Mouse (Mus musculus) intestine, embryonic 14.5 days (tissue): ENCODE results near the gene Astl. TPM values are rescaled to one million over a fixed set of nuclear protein-coding genes. Genes with fewer than 3 reads are reported as not detected.

Experiments
- ATAC-seq: fragments of 200-750 bp; cut with Nextera tagmentation; replicated peaks from 2 replicates; pipeline ENCODE4 v1.8.0; 2017; ENCODE audit warnings: low read depth, moderate number of reproducible peaks, moderate TSS enrichment, moderate library complexity; ENCODE audit not compliant: low FRiP score, low TSS enrichment
- DNase-seq: peaks from one replicate; pipeline ENCODE4 v3.0.0-alpha.2; 2018; ENCODE audit warnings: low spot score
- H3K27ac ChIP-seq: fragments of 300-500 bp; sonication (generic); 2 replicates; pipeline ENCODE4 v1.5.1; 2014; ENCODE audit warnings: low read depth, mild to moderate bottlenecking, control low read depth
- H3K27me3 ChIP-seq: fragments of 300-500 bp; sonication (generic); replicated peaks from 2 replicates; pipeline ENCODE4 v1.6.1; 2014; ENCODE audit warnings: low read length, control low read depth; ENCODE audit not compliant: control insufficient read depth, insufficient read depth
- H3K36me3 ChIP-seq: fragments of 300-500 bp; sonication (generic); 2 replicates; pipeline ENCODE4 v1.6.1; 2014; ENCODE audit warnings: low read length, control low read depth; ENCODE audit not compliant: control insufficient read depth, insufficient read depth
- H3K4me1 ChIP-seq: fragments of 300-500 bp; sonication (generic); replicated peaks from 2 replicates; pipeline ENCODE4 v1.6.1; 2014; ENCODE audit warnings: low read length, control low read depth, mixed read lengths; ENCODE audit not compliant: control insufficient read depth, insufficient read depth
- H3K4me2 ChIP-seq: fragments of 300-500 bp; sonication (generic); 2 replicates; pipeline ENCODE4 v1.6.1; 2014; ENCODE audit warnings: low read length
- H3K4me3 ChIP-seq: fragments of 300-500 bp; sonication (generic); 2 replicates; pipeline ENCODE4 v1.5.1; 2014; ENCODE audit warnings: low read depth, low read length, control low read depth, mixed read lengths
- H3K9ac ChIP-seq: fragments of 300-500 bp; sonication (generic); 2 replicates; pipeline ENCODE4 v1.6.1; 2014; ENCODE audit warnings: mild to moderate bottlenecking, low read length
- H3K9me3 ChIP-seq: fragments of 300-500 bp; sonication (generic); 2 replicates; pipeline ENCODE4 v1.6.1; 2016; ENCODE audit warnings: low read length, control low read depth; ENCODE audit not compliant: control insufficient read depth
- WGBS: fragments of 180-500 bp; shearing (Covaris S2); extraction: QIAGEN DNeasy Blood & Tissue Kit; methylation state at CpG from one replicate; pipeline ENCODE4 v1.1.7; 2014; 5-methylcytosine and 5-hydroxymethylcytosine counted together
- polyA plus RNA-seq: library from polyadenylated mRNA; unstranded; fragments of >200 nt; fragmentation: Nextera tagmentation; extraction: Ambion mirVana; gene quantifications from 2 replicates; pipeline ENCODE4 v1.2.1, GENCODE M21; 2014

The Astl gene
- polyA plus RNA-seq, 1 experiment from 2014 or later = not detected

DNA sequence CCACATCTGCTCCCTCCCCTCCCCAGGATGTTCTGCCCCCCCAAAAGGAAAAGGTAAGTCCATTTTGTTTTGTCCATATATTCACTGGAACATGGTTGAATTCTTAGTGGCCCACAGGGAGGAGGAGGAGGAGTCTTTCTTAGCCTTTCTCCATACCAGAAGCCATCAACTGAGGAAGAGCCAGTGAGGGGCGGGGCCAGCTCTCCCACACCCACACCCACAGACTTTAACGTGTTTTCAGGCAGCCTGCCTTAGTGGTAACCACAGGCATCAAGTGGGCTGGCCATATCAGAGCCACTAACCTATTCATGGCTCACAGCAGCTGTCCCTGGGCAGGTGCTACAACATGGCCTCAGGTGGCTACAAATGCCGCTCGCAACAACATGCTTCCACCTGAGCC is 394 bp downstream of the Astl start:
- 66% methylated on average over 4 of the region's 4 CpGs for WGBS
- Histone ChIP-seq H3K4me2 (no peak overlapping the region), H3K27me3 (peaks cover 37% of the 10 kb centered on the region), H3K4me1 (0 out of 2 replicates have a peak, but pooled peaks cover 6% of the 10 kb centered on the region), H3K27ac (no peak overlapping the region), H3K36me3 (no peaks in the 10 kb centered on the region), H3K9ac (no peak overlapping the region), H3K4me3 (no peak overlapping the region), H3K9me3 (no peaks in the 10 kb centered on the region)
- ATAC-seq (no peak), DNase-seq (no peak)

DNA sequence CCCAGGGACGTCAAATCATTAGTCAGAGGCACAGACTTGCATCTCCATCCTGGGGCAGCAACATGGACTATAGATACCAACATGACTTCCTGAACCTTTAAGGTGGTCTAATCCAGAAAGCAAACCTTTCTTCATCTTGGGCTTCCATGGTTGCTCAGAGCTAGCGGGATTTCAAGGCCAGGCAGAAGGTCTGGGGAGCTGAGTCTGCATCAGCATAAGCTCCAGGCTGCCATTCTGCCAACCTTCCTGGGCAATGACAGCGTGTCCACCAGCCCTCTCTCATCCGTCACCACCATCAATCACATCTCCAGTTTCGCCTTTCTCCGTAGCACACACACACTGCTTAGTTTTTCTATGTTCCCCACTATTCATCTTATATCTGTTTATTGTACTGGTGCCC is 823 bp downstream of the Astl start:
- 0 out of 2 replicates have a peak, but pooled peaks cover 6% of the 10 kb centered on the region for H3K4me1 ChIP-seq
- no peaks in the 10 kb centered on the region for H3K36me3 ChIP-seq
- peaks cover 37% of the 10 kb centered on the region for H3K27me3 ChIP-seq
- no peak overlapping the region for H3K4me3 ChIP-seq
- ATAC-seq = no peak
- H3K4me2 ChIP-seq = no peak overlapping the region
- no peak overlapping the region for H3K9ac ChIP-seq
- no peaks in the 10 kb centered on the region for H3K9me3 ChIP-seq
- no peak overlapping the region for H3K27ac ChIP-seq
- DNase-seq = no peak
- 76% methylated on average over 6 of the region's 6 CpGs for WGBS

DNA sequence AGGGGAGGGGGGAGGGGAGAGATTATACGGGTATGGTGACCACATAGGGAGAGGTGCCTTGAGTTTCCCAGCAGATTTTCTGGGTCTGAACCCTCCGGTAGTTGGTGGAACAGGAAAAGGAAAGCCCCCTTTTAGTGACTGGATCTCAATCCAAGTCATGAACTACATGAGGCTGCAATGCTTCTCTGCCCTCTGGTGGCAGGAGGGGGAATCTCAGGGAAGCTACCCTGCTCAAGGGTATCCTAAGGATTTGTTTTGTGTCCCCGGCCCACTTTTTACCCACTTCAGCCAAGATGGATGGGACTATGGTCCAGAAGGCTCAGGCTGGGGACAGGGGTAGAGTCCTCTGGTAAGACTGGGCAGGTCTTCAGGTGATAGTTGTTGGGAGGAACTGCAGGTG is 2.7 kb downstream of the Astl start:
- Histone ChIP-seq H3K9ac (no peak overlapping the region), H3K27ac (no peak overlapping the region), H3K4me2 (no peak overlapping the region), H3K9me3 (no peaks in the 10 kb centered on the region), H3K4me1 (0 out of 2 replicates have a peak, but pooled peaks cover 3% of the 10 kb centered on the region), H3K4me3 (no peak overlapping the region), H3K27me3 (peaks cover 23% of the 10 kb centered on the region), H3K36me3 (no peaks in the 10 kb centered on the region)
- 13% methylated on average over 3 of the region's 3 CpGs for WGBS
- ATAC-seq = no peak
- peak; percentile 82 for DNase-seq

DNA sequence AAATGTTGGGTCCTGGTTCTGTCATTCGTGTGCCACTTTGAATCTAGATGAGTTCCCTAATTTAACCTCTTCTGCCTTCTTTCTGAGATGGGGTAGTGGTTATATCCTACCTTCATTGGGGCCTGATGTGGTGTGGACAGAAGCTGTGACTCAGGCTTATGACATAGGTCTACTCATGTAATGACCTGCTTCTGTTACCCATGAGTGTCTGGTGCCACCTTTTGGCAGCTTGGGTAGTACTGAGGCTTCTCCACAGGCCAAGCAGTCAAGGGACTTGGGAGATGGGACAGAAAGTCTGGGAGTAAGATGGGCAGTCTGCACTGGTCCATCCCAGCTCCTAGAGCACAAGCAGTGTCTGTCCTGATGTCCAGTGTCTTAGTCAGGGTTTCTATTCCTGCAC is 7.9 kb downstream of the Astl start:
- H3K27ac ChIP-seq = no peak overlapping the region
- ATAC-seq = no peak
- WGBS = 82% methylated on average over 1 of the region's 1 CpGs
- H3K4me1 ChIP-seq = no peaks in the 10 kb centered on the region
- DNase-seq = no peak
- no peaks in the 10 kb centered on the region for H3K36me3 ChIP-seq
- no peak overlapping the region for H3K4me3 ChIP-seq
- H3K9me3 ChIP-seq = no peaks in the 10 kb centered on the region
- no peak overlapping the region for H3K9ac ChIP-seq
- no peak overlapping the region for H3K4me2 ChIP-seq
- no peaks in the 10 kb centered on the region for H3K27me3 ChIP-seq

DNA sequence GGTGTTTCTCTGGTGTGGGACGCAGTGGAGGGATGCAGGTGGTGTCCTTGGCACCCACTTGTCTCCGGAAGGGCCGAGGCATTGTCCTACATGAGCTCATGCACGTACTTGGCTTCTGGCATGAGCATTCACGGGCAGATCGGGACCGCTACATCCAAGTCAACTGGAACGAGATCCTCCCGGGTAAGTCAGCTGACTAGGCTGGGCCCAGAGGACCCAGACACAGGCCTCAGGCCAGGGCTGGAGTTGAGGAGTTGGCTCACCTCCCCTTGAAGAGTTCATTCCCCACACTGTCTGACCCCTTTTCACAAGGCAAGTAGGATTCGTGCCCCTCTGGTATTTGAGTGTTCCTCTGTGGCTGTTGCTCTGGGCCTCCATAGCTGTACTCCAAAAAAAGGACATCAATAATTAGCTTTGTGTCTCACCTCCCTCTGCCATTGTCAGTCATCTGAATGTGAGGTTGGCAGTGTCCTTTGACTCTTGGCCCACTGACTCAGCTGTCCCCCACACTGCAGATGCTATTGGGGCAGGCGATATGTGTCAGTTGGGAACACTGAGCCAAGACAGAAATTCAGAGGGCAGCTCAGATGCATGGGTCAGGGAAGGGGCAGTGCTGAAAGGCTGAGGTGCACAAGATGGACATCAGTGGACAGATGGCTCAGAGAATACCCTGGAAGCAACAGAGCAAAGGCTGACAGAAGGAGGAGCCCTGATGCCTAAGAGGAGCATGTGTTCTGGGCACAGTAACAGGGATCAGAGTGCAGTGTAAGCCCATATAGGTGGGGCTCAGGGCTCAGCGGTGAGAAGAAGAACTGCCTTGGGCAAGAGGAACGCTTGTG is 8.9 kb downstream of the Astl start:
- Histone ChIP-seq H3K36me3 (no peaks in the 10 kb centered on the region), H3K4me2 (no peak overlapping the region), H3K9ac (no peak overlapping the region), H3K4me1 (no peaks in the 10 kb centered on the region), H3K27ac (no peak overlapping the region), H3K27me3 (no peaks in the 10 kb centered on the region), H3K4me3 (no peak overlapping the region), H3K9me3 (no peaks in the 10 kb centered on the region)
- no peak for DNase-seq
- no peak for ATAC-seq
- 82% methylated on average over 13 of the region's 13 CpGs for WGBS

DNA sequence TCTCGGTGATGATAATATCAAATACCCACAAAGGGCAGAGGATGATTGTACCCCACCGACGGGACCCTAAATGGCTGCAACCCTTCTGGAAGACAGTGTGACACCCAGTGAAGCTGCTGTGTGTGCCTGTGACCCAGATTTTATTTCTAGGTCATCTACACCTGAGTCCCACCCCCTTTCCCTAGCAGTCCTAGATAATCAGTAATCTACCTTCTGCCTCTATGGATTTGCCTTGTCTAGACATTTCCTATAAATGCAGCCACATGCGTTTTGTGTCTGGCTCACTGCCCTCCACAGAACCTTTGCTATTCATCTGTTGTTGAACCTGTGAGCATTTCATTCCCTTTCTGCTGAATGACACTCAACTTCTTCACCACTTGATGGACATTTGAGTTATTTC is 15.4 kb downstream of the Astl start:
- Histone ChIP-seq H3K9ac (no peak overlapping the region), H3K27me3 (0 out of 2 replicates have a peak, but pooled peaks cover 7% of the 10 kb centered on the region), H3K4me3 (no peak overlapping the region), H3K4me2 (no peak overlapping the region), H3K36me3 (no peaks in the 10 kb centered on the region), H3K9me3 (no peaks in the 10 kb centered on the region), H3K4me1 (no peaks in the 10 kb centered on the region), H3K27ac (no peak overlapping the region)
- 84% methylated on average over 4 of the region's 4 CpGs for WGBS
- DNase-seq (no peak), ATAC-seq (no peak)

DNA sequence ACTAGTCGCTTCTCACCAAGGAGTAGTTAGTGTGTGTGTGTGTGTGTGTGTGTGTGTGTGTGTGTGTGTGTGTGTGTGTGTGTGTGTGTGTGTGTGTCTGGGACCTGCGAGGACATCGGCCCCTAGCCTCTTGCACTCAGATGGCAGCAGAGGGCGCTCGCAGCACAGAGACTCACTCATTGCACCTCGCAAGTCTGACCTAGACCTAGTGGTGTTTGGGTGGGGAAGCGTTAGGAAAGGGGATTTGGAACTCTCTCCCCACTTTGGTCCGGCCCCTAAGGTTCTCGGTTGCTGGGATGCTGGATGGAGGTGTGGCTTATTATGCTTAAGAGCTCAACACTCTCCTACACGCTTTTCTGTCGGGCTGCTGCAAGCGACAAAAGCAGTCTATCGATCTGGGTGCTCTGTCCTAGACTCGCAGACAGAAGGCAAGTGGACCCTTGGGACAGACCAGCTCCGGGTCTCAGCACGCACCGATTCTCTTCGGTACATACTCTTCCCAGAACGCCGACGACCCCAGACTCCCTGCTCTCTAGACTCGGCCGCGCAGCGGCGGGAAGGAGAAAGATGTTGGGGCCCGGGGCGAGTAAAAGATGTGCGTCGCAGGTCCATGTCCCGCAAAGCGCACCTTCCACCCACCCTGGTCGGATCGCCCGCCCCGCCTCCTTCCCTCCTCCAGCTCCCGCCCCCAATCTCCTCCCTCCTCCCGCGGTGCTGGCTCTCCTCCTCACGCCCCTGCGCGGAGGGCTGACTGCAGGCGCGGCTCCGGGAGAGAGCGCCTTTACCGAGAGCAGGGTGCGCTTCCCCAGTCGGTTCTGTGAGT is 24.2 kb downstream of the Astl start, which contains the start of gene Adra2b:
Gene Adra2b, plus strand, starts transcription at position 750 of the 823 bp plus-strand sequence.
- WGBS = 1% methylated on average over 48 of the region's 49 CpGs
- H3K27ac ChIP-seq = no peak within 1 kb of the TSS
- H3K4me1 ChIP-seq = no peaks in the 10 kb centered on the region
- no peak within 1 kb of the TSS for H3K9ac ChIP-seq
- no peaks in the 10 kb centered on the region for H3K9me3 ChIP-seq
- H3K4me2 ChIP-seq = peak within 1 kb of the TSS; percentile 62
- no peaks in the 10 kb centered on the region for H3K36me3 ChIP-seq
- H3K4me3 ChIP-seq = peak within 1 kb of the TSS; percentile 33
- DNase-seq (peak; percentile 95), ATAC-seq (peak; percentile 63)
- H3K27me3 ChIP-seq = peaks cover 73% of the 10 kb centered on the region

DNA sequence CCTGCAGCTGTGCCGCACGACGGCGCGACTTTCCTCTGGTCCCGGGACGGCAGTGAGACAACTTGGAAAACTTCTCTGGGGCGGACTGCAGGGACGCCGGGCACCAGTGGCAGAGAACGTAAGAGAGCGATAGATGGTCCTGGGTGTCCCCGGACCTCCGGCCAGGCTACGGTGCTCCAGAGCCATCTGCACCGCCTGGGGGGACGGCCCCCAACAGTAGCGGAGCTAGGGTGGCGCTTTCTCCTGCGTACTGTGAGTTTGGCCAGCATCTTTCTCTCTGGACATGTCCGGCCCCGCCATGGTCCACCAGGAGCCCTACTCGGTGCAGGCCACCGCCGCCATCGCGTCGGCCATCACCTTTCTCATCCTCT is 24.8 kb downstream of the Astl start:
- H3K27ac ChIP-seq = no peak overlapping the region
- no peak overlapping the region for H3K9ac ChIP-seq
- H3K36me3 ChIP-seq = no peaks in the 10 kb centered on the region
- H3K4me1 ChIP-seq = no peaks in the 10 kb centered on the region
- no peaks in the 10 kb centered on the region for H3K9me3 ChIP-seq
- peak overlapping the region; percentile 62 for H3K4me2 ChIP-seq
- peaks cover 73% of the 10 kb centered on the region for H3K27me3 ChIP-seq
- DNase-seq (peak; percentile 76), ATAC-seq (0 out of 2 replicates have a peak, but pooled peaks have one; percentile 4)
- WGBS = 3% methylated on average over 28 of the region's 28 CpGs
- H3K4me3 ChIP-seq = peak overlapping the region; percentile 33
